Mouse (Mus musculus) gastrocnemius, postnatal 25 days (tissue): ENCODE results near the gene 4930558K02Rik. TPM values are rescaled to one million over a fixed set of nuclear protein-coding genes. Genes with fewer than 3 reads are reported as not detected.

Experiments used
- DNase-seq: peaks from one replicate; pipeline ENCODE4 v3.0.0; 2022
- total RNA-seq, 2 experiments: library from RNA; stranded (reverse); gene quantifications; 1 replicate in 1 of 2; 2 replicates in 1 of 2; pipeline ENCODE4 v1.2.3; 2021

4930558K02Rik gene
- total RNA-seq, 2 experiments from 2014 or later = not detected

GRCm38 (mm10) chr1:161900129-161900528, 79.3 kb downstream of the 4930558K02Rik start:
- DNase-seq = no peak

DNA sequence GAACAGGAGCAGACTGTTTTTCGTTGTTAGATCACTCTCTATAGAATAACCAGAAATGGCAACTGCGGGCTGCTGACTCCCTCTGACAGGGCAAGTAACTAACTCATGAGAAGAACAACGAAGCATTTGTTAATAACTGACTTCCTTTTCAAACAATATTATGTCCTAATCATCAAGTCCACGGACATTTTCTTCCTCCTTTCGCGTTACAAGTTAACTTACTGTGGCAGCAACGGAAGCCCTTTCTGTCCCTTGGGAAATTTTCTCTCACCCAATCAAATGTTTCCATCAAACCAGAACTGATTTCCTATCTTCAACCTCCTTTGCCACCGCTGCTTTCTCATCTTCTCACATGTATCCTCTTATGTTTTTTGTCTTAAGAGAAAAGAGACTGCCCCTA, 82.2 kb downstream of the 4930558K02Rik start:
- no peak for DNase-seq

GRCm38 (mm10) chr1:161896130-161896529, 83.3 kb downstream of the 4930558K02Rik start:
- no peak for DNase-seq

GRCm38 (mm10) chr1:161895014-161895413, 84.4 kb downstream of the 4930558K02Rik start:
- DNase-seq = no peak

GRCm38 (mm10) chr1:161894553-161894952, 84.9 kb downstream of the 4930558K02Rik start:
- no peak for DNase-seq

GRCm38 (mm10) chr1:161894126-161894525, 85.3 kb downstream of the 4930558K02Rik start:
- no peak for DNase-seq

Other genes with a start within 250 kb of the 4930558K02Rik start
- not detected for gene Fasl, start 191.1 kb downstream of the 4930558K02Rik start, total RNA-seq
- 1 to 10 TPM; 7.6 to 8.5 TPM for gene Suco, start 103.0 kb downstream of the 4930558K02Rik start, total RNA-seq
- 10 to 100 TPM; 15.1 to 16.4 TPM for gene Pigc, start 10.4 kb downstream of the 4930558K02Rik start, total RNA-seq